Mouse (Mus musculus): ENCODE measurements around the gene Adcy9. TPM values are rescaled to one million over a fixed set of nuclear protein-coding genes. Genes with fewer than 3 reads are reported as not detected.
A peak's percentile ranks its signal among the peaks of the same experiment; 100 is the strongest.

The Adcy9 gene
- 0.30 and 0.35 TPM in 2 replicates for polyA plus RNA-seq (2016; fragmentation: Nextera tagmentation; extraction: Ambion mirVana)

DNA sequence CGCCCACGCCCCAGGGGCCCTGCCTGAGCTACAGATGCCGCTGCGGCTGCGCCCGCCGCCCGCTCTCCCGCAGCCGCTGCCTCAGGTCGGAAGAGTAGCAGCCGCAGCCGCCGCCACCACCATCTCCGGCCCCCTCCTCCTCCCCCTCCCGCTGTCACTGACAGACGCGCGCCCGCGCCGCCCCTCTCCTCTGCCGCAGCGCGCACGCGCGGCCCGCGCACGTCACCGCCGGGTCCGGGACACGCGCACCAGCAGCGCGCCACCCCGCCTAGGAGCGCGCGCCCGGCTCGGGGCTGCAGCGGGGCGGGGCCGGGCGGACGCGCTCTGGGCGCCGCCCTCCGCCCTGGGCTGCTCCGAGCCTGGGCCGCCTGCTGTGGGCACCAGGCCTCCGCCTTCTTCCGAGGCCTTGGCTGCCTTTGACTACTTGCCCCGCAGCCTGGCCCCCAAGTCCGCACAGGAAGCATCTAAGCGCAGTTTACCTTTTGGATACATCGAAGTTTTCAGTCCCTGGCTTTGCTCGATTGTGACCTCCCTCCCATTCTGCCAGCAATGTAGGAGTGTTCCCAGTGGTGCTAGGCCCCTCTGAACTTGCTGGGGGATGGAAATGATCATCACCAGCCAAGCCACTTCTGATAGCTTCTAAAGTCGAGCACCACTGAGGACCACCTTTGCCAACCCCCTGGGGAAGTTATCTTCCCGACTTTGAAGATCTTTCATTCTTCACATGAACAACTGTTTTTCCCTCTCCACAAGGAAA, at the start of gene Adcy9:
Adcy9 (minus strand) TSS at position 201 of the 757 bp plus-strand sequence.
- peaks cover 22% of the 10 kb centered on the region for H3K4me1 ChIP-seq
- no peaks in the 10 kb centered on the region for H3K9me3 ChIP-seq
- no peaks in the 10 kb centered on the region for H3K36me3 ChIP-seq (replicated peaks)
- WGBS: 1% methylated on average over 55 of the region's 64 CpGs
- H3K4me3 ChIP-seq: peak within 1 kb of the TSS; percentile 84
- H3K27me3 ChIP-seq (ENCODE audit: poor library complexity, severe bottlenecking): peaks cover 59% of the 10 kb centered on the region
- H3K27ac ChIP-seq: peak within 1 kb of the TSS; percentile 82
- DNase-seq (ENCODE audit: extremely low spot score, low spot score): peak; percentile 77

DNA sequence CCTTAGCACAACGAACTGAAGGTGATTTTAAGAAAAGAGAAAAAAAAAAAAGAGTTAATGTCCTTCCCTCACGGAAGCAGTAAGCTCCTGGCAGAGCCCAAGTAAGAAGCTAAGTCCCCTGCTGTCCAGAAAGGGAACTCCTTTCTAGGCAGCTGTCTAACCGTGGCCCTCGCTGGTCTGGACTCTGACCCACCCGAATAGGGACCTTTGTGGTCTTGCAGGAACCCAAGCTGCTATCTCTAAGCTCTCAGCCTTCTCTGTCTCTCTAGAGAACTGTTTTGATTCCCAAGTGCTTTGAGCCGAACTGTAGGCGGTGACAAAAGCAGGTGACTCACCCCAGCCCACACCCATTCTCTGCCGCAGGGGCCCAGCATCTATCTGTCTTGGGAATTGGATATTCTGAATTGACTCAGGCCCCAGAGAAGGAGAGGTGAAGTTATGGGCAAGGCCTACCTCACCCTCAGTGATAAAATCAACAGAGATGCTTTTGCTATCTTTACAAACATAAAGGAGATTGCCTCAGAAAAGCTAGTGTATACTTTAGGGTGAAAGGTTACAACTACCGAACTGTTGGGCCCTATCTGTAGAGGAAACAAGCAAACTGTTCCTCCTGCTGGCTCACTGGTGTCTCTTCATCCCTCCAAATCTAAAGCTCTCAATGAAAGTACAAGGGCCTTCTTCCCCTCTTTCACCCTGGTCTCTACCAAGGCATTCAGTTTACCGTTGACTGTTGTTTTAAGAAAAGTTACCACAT, 49.5 kb upstream of the Adcy9 start:
- no peaks in the 10 kb centered on the region for H3K27me3 ChIP-seq (ENCODE audit: poor library complexity, severe bottlenecking)
- no peak for DNase-seq (ENCODE audit: extremely low spot score, low spot score)
- WGBS: 72% methylated on average over 10 of the region's 10 CpGs
- H3K4me3 ChIP-seq: no peak overlapping the region
- H3K4me1 ChIP-seq: peaks cover 11% of the 10 kb centered on the region
- no peaks in the 10 kb centered on the region for H3K9me3 ChIP-seq
- H3K27ac ChIP-seq: no peak overlapping the region
- H3K36me3 ChIP-seq (replicated peaks): no peaks in the 10 kb centered on the region

DNA sequence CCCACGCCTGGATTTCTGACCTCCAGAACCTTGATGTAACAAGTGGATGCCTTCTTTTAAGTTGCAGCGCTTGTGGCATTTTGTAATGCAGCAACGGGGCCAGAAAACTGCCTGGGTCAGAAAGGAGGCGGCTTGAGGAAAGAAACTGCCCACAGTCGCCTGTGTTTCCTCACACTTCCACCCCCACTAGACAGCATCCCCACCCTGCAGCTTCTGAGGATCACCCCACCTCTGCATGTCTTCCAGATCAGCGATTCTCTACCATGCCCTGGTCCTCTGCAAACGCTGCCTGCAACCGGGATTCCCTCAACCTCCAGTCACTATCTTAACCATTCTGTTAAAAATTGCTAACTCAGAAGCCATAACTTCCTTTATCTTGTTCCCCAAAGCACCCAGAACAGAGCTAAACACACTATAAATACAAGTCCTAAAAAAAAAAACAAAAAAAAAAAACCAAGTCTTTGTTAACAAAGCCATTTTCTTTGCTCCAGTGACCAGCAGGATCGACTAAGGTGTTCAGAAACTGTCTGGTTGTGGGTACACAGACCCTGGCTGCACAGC, 44.3 kb upstream of the Adcy9 start:
- DNase-seq (ENCODE audit: extremely low spot score, low spot score): no peak
- H3K4me1 ChIP-seq: 0 out of 2 replicates have a peak, but pooled peaks cover 3% of the 10 kb centered on the region
- no peaks in the 10 kb centered on the region for H3K9me3 ChIP-seq
- no peak overlapping the region for H3K4me3 ChIP-seq
- no peaks in the 10 kb centered on the region for H3K36me3 ChIP-seq (replicated peaks)
- WGBS: 82% methylated on average over 9 of the region's 9 CpGs
- no peaks in the 10 kb centered on the region for H3K27me3 ChIP-seq (ENCODE audit: poor library complexity, severe bottlenecking)
- H3K27ac ChIP-seq: no peak overlapping the region

GRCm38 (mm10) chr16:4457927-4458326, 37.6 kb upstream of the Adcy9 start:
- 88% methylated on average over 3 of the region's 3 CpGs for WGBS
- Histone ChIP-seq H3K27me3 (ENCODE audit: poor library complexity, severe bottlenecking) (no peaks in the 10 kb centered on the region), H3K4me3 (no peak overlapping the region), H3K4me1 (no peaks in the 10 kb centered on the region), H3K36me3 (replicated peaks) (no peaks in the 10 kb centered on the region), H3K27ac (no peak overlapping the region), H3K9me3 (no peaks in the 10 kb centered on the region)
- DNase-seq (ENCODE audit: extremely low spot score, low spot score): no peak

DNA sequence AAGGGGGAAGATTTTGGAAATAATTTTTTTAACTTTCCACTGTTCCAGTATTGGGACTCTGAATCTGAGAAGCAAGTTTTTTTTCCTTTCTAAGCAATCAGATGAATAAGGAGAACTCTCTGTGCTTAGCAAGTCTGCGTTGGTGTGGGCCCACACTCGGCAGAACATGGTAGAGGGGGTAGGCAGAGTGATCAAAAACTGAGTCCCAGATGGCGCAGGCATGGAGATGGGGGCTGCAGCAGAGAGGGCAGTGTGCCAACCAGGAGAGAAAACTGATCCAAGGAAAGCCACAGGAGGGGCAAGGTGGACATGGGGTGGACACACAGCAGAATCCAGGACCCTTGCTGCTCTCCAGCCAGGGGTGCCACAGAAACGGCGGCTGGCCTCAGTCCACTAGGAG, 36.1 kb upstream of the Adcy9 start:
- H3K9me3 ChIP-seq: no peaks in the 10 kb centered on the region
- no peak for DNase-seq (ENCODE audit: extremely low spot score, low spot score)
- no peaks in the 10 kb centered on the region for H3K4me1 ChIP-seq
- 93% methylated on average over 5 of the region's 5 CpGs for WGBS
- no peaks in the 10 kb centered on the region for H3K27me3 ChIP-seq (ENCODE audit: poor library complexity, severe bottlenecking)
- H3K27ac ChIP-seq: no peak overlapping the region
- H3K4me3 ChIP-seq: no peak overlapping the region
- H3K36me3 ChIP-seq (replicated peaks): no peaks in the 10 kb centered on the region

GRCm38 (mm10) chr16:4455693-4456092, 35.4 kb upstream of the Adcy9 start:
- 84% methylated on average over 4 of the region's 4 CpGs for WGBS
- no peak overlapping the region for H3K4me3 ChIP-seq
- H3K36me3 ChIP-seq (replicated peaks): no peaks in the 10 kb centered on the region
- DNase-seq (ENCODE audit: extremely low spot score, low spot score): no peak
- no peak overlapping the region for H3K27ac ChIP-seq
- no peaks in the 10 kb centered on the region for H3K27me3 ChIP-seq (ENCODE audit: poor library complexity, severe bottlenecking)
- no peaks in the 10 kb centered on the region for H3K9me3 ChIP-seq
- H3K4me1 ChIP-seq: no peaks in the 10 kb centered on the region

GRCm38 (mm10) chr16:4454563-4454962, 34.3 kb upstream of the Adcy9 start:
- H3K4me3 ChIP-seq: no peak overlapping the region
- 89% methylated on average over 7 of the region's 7 CpGs for WGBS
- H3K36me3 ChIP-seq (replicated peaks): no peaks in the 10 kb centered on the region
- H3K9me3 ChIP-seq: no peaks in the 10 kb centered on the region
- DNase-seq (ENCODE audit: extremely low spot score, low spot score): no peak
- H3K27me3 ChIP-seq (ENCODE audit: poor library complexity, severe bottlenecking): no peaks in the 10 kb centered on the region
- no peak overlapping the region for H3K27ac ChIP-seq
- H3K4me1 ChIP-seq: no peaks in the 10 kb centered on the region

- Histone ChIP-seq H3K4me1 (no peaks in the 10 kb centered on the region), H3K27me3 (ENCODE audit: poor library complexity, severe bottlenecking) (no peaks in the 10 kb centered on the region), H3K4me3 (no peak overlapping the region), H3K36me3 (replicated peaks) (no peaks in the 10 kb centered on the region), H3K27ac (no peak overlapping the region), H3K9me3 (no peaks in the 10 kb centered on the region)
- no peak for DNase-seq (ENCODE audit: extremely low spot score, low spot score)
- 92% methylated on average over 6 of the region's 6 CpGs for WGBS
Observed at GRCm38 (mm10) chr16:4449418-4449817, 29.1 kb upstream of the Adcy9 start.

- Histone ChIP-seq H3K9me3 (no peaks in the 10 kb centered on the region), H3K36me3 (replicated peaks) (no peaks in the 10 kb centered on the region), H3K27me3 (ENCODE audit: poor library complexity, severe bottlenecking) (no peaks in the 10 kb centered on the region), H3K27ac (no peak overlapping the region), H3K4me3 (no peak overlapping the region), H3K4me1 (no peaks in the 10 kb centered on the region)
- no peak for DNase-seq (ENCODE audit: extremely low spot score, low spot score)
- 62% methylated on average over 9 of the region's 9 CpGs for WGBS
Observed at GRCm38 (mm10) chr16:4448235-4448634, 27.9 kb upstream of the Adcy9 start.

DNA sequence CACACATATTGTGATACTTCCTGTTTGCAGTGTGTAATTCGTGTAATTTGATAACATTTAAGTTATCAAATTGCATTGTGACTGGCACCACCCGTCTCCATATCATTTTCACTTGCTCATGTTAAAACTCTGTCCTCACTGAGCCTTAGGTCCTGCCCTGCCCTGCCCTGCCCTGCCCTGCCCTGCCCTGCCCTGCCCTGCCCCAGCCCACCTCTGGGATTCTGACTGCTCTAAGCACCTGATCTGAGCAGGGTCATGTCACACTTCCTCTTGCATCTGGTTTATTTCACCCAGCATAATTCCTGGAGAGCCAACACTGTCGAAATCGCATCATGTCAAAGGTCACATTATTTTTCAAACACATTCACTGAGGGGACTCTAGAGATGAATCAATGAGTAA, 26.1 kb upstream of the Adcy9 start:
- 84% methylated on average over 4 of the region's 4 CpGs for WGBS
- no peak overlapping the region for H3K4me3 ChIP-seq
- no peaks in the 10 kb centered on the region for H3K9me3 ChIP-seq
- DNase-seq (ENCODE audit: extremely low spot score, low spot score): no peak
- no peak overlapping the region for H3K27ac ChIP-seq
- no peaks in the 10 kb centered on the region for H3K4me1 ChIP-seq
- H3K27me3 ChIP-seq (ENCODE audit: poor library complexity, severe bottlenecking): no peaks in the 10 kb centered on the region
- H3K36me3 ChIP-seq (replicated peaks): no peaks in the 10 kb centered on the region

DNA sequence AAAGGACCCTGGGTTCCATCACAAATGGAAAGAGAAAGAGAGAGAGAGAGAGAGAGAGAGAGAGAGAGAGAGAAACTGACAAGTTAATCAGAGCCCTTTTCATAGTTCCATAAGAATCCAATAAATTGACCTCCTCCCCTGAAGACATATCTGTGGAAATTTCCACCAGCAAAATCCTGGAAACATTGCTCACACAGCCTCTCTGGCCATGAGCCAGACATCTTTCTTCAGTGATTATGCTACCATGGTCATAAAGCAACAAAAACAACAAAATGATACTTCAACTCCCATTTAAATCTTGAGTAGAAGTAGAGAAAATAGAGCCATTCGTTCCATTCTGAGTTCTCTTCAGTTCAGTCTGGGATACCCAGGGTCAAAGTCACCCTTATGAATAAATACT, 24.1 kb upstream of the Adcy9 start:
- WGBS: 76% methylated on average over 1 of the region's 1 CpGs
- H3K4me3 ChIP-seq: no peak overlapping the region
- H3K4me1 ChIP-seq: no peaks in the 10 kb centered on the region

GRCm38 (mm10) chr16:4439302-4440066, 19.2 kb upstream of the Adcy9 start:
- Histone ChIP-seq H3K9me3 (no peaks in the 10 kb centered on the region), H3K36me3 (replicated peaks) (no peaks in the 10 kb centered on the region), H3K4me3 (no peak overlapping the region), H3K4me1 (no peaks in the 10 kb centered on the region), H3K27ac (no peak overlapping the region), H3K27me3 (ENCODE audit: poor library complexity, severe bottlenecking) (no peaks in the 10 kb centered on the region)
- WGBS: 83% methylated on average over 10 of the region's 10 CpGs
- DNase-seq (ENCODE audit: extremely low spot score, low spot score): no peak

More for the DNA sequence above, 24.1 kb upstream of the Adcy9 start:
- no peak overlapping the region for H3K27ac ChIP-seq
- no peaks in the 10 kb centered on the region for H3K36me3 ChIP-seq (replicated peaks)
- H3K27me3 ChIP-seq (ENCODE audit: poor library complexity, severe bottlenecking): no peaks in the 10 kb centered on the region
- no peak for DNase-seq (ENCODE audit: extremely low spot score, low spot score)
- H3K9me3 ChIP-seq: no peaks in the 10 kb centered on the region

Measured in forebrain, embryonic 10.5 days (tissue).